Mouse (Mus musculus) thymus, postnatal 4 days (tissue): ENCODE data around the gene Ndufb7.

Experiments
- DNase-seq: peaks from one replicate; pipeline ENCODE4 v3.0.0; 2021

Gene Ndufb7

GRCm38 (mm10) chr8:83609086-83609485 is 42.6 kb downstream of the Ndufb7 start:
- DNase-seq, result no peak

- DNase-seq, result no peak
Observed at GRCm38 (mm10) chr8:83609547-83610180, 43.2 kb downstream of the Ndufb7 start.

GRCm38 (mm10) chr8:83611921-83612320 is 45.5 kb downstream of the Ndufb7 start:
- DNase-seq, result peak; percentile 74

- peak; percentile 11 for DNase-seq
Observed at GRCm38 (mm10) chr8:83613695-83614094, 47.2 kb downstream of the Ndufb7 start.

- DNase-seq, result no peak
Observed at GRCm38 (mm10) chr8:83616625-83617024, 50.2 kb downstream of the Ndufb7 start.

- no peak for DNase-seq
Observed at GRCm38 (mm10) chr8:83617111-83617510, 50.6 kb downstream of the Ndufb7 start.

- no peak for DNase-seq
Observed at GRCm38 (mm10) chr8:83618566-83618965, 52.1 kb downstream of the Ndufb7 start.

- peak; percentile 59 for DNase-seq
Observed at GRCm38 (mm10) chr8:83619568-83620285, 53.3 kb downstream of the Ndufb7 start.
